Mouse (Mus musculus): Measurements from ENCODE around the gene Ube2u.

GRCm38 (mm10) chr4:100596630-100597029, 118.0 kb downstream of the Ube2u start:
- TF ChIP-seq CTCF (IDR thresholded peaks at IDR 0.05; ENCODE audit: extremely low read depth, insufficient read depth, insufficient read length, insufficient replicate concordance): no peak
- no peak for TF ChIP-seq POLR2A (IDR thresholded peaks at IDR 0.05; ENCODE audit: low read depth, low read length)
